Mouse (Mus musculus) neural tube, embryonic 14.5 days (tissue): ENCODE results near the gene Cacna2d1. TPM values are rescaled to one million over a fixed set of nuclear protein-coding genes. Genes with fewer than 3 reads are reported as not detected.

ENCODE experiments used
- ATAC-seq: fragments of 200-750 bp; cut with Nextera tagmentation; 2 replicates; pipeline ENCODE4 v1.8.0; 2017; ENCODE audit warnings: low read depth, mild to moderate bottlenecking, moderate TSS enrichment, moderate library complexity
- H3K27ac ChIP-seq: fragments of 300-500 bp; sonication (generic); 2 replicates; pipeline ENCODE4 v1.5.1; 2014; ENCODE audit warnings: low read depth, mild to moderate bottlenecking, control low read depth, low read length, moderate library complexity, mixed read lengths
- H3K27me3 ChIP-seq: fragments of 300-500 bp; sonication (generic); 2 replicates; pipeline ENCODE4 v1.6.1; 2014; ENCODE audit warnings: low read length; ENCODE audit not compliant: control insufficient read depth, insufficient read depth
- H3K36me3 ChIP-seq: fragments of 300-500 bp; sonication (generic); 2 replicates; pipeline ENCODE4 v1.6.1; 2014; ENCODE audit warnings: low read length, mixed read lengths; ENCODE audit not compliant: control insufficient read depth, insufficient read depth
- H3K4me1 ChIP-seq: fragments of 300-500 bp; sonication (generic); 2 replicates; pipeline ENCODE4 v1.6.1; 2014; ENCODE audit warnings: low read length; ENCODE audit not compliant: control insufficient read depth, insufficient read depth
- H3K4me2 ChIP-seq: fragments of 300-500 bp; sonication (generic); 2 replicates; pipeline ENCODE4 v1.6.1; 2014; ENCODE audit warnings: mild to moderate bottlenecking, low read depth, low read length, control low read depth
- H3K4me3 ChIP-seq: fragments of 300-500 bp; sonication (generic); 2 replicates; pipeline ENCODE4 v1.5.1; 2014; ENCODE audit warnings: low read depth, low read length, control low read depth, mixed read lengths
- H3K9ac ChIP-seq: fragments of 300-500 bp; sonication (generic); replicated peaks from 2 replicates; pipeline ENCODE4 v1.6.1; 2014; ENCODE audit warnings: low read depth, mild to moderate bottlenecking, control low read depth, low read length, mixed read lengths
- H3K9me3 ChIP-seq: fragments of 300-500 bp; sonication (generic); 2 replicates; pipeline ENCODE4 v1.6.1; 2016; ENCODE audit warnings: low read length; ENCODE audit not compliant: control insufficient read depth
- WGBS: fragments of 180-500 bp; shearing (Covaris S2); extraction: QIAGEN DNeasy Blood & Tissue Kit; methylation state at CpG from one replicate; pipeline ENCODE4 v1.1.7; 2014; 5-methylcytosine and 5-hydroxymethylcytosine counted together
- polyA plus RNA-seq: library from polyadenylated mRNA; unstranded; fragments of >200 nt; fragmentation: Nextera tagmentation; extraction: Ambion mirVana; gene quantifications from 2 replicates; pipeline ENCODE4 v1.2.1, GENCODE M21; 2014

The Cacna2d1 gene
- polyA plus RNA-seq, 1 experiment from 2014 or later: 59.1 TPM

GRCm38 (mm10) chr5:15935234-15935728 lies 790 bp downstream of the Cacna2d1 start:
- Histone ChIP-seq H3K4me2 (peak overlapping the region; percentile 59), H3K9me3 (no peaks in the 10 kb centered on the region), H3K36me3 (no peaks in the 10 kb centered on the region), H3K4me1 (no peaks in the 10 kb centered on the region), H3K27me3 (peaks cover 9% of the 10 kb centered on the region; the same call in 1 of the 2 replicates), H3K27ac (peak overlapping the region; percentile 96), H3K9ac (peak overlapping the region; percentile 90), H3K4me3 (peak overlapping the region; percentile 62)
- WGBS: 1% methylated on average over 27 of the region's 27 CpGs
- ATAC-seq: no peak

- Histone ChIP-seq H3K27ac (peak overlapping the region; percentile 96), H3K4me2 (peak overlapping the region; percentile 59), H3K4me3 (peak overlapping the region; percentile 62), H3K36me3 (no peaks in the 10 kb centered on the region), H3K9ac (peak overlapping the region; percentile 90), H3K9me3 (no peaks in the 10 kb centered on the region), H3K27me3 (peaks cover 5% of the 10 kb centered on the region; the same call in 1 of the 2 replicates), H3K4me1 (no peaks in the 10 kb centered on the region)
- no peak for ATAC-seq
- 17% methylated on average over 14 of the region's 14 CpGs for WGBS
Observed at GRCm38 (mm10) chr5:15935831-15936710, 1.6 kb downstream of the Cacna2d1 start.

- Histone ChIP-seq H3K4me2 (no peak overlapping the region), H3K4me3 (no peak overlapping the region), H3K4me1 (no peaks in the 10 kb centered on the region), H3K27me3 (no peaks in the 10 kb centered on the region), H3K36me3 (no peaks in the 10 kb centered on the region), H3K9me3 (no peaks in the 10 kb centered on the region), H3K9ac (no peak overlapping the region), H3K27ac (no peak overlapping the region)
- no peak for ATAC-seq
- 8% methylated on average over 6 of the region's 6 CpGs for WGBS
Observed at GRCm38 (mm10) chr5:15941191-15941725, 6.8 kb downstream of the Cacna2d1 start.

GRCm38 (mm10) chr5:15942051-15942450 lies 7.6 kb downstream of the Cacna2d1 start:
- no peak overlapping the region for H3K4me3 ChIP-seq
- WGBS: 82% methylated on average over 4 of the region's 4 CpGs
- no peaks in the 10 kb centered on the region for H3K27me3 ChIP-seq
- no peak overlapping the region for H3K9ac ChIP-seq
- H3K4me2 ChIP-seq: no peak overlapping the region
- H3K9me3 ChIP-seq: no peaks in the 10 kb centered on the region
- no peak overlapping the region for H3K27ac ChIP-seq
- no peaks in the 10 kb centered on the region for H3K36me3 ChIP-seq
- no peaks in the 10 kb centered on the region for H3K4me1 ChIP-seq
- ATAC-seq: no peak

- H3K36me3 ChIP-seq: no peaks in the 10 kb centered on the region
- no peaks in the 10 kb centered on the region for H3K4me1 ChIP-seq
- H3K27ac ChIP-seq: no peak overlapping the region
- H3K9ac ChIP-seq: no peak overlapping the region
- H3K27me3 ChIP-seq: no peaks in the 10 kb centered on the region
- H3K4me3 ChIP-seq: no peak overlapping the region
- WGBS: 58% methylated on average over 6 of the region's 6 CpGs
- no peaks in the 10 kb centered on the region for H3K9me3 ChIP-seq
- ATAC-seq: peak; percentile 79
- no peak overlapping the region for H3K4me2 ChIP-seq
Observed at GRCm38 (mm10) chr5:15948290-15949037, 14.0 kb downstream of the Cacna2d1 start.

GRCm38 (mm10) chr5:15959760-15960159 lies 25.3 kb downstream of the Cacna2d1 start:
- no peaks in the 10 kb centered on the region for H3K9me3 ChIP-seq
- ATAC-seq: no peak
- H3K27ac ChIP-seq: no peak overlapping the region
- no peaks in the 10 kb centered on the region for H3K36me3 ChIP-seq
- H3K27me3 ChIP-seq: no peaks in the 10 kb centered on the region; the same call in 1 of the 2 replicates
- H3K4me3 ChIP-seq: no peak overlapping the region
- H3K4me1 ChIP-seq: no peaks in the 10 kb centered on the region
- no peak overlapping the region for H3K4me2 ChIP-seq
- WGBS: 83% methylated on average over 1 of the region's 1 CpGs
- H3K9ac ChIP-seq: no peak overlapping the region

GRCm38 (mm10) chr5:15961866-15962265 lies 27.4 kb downstream of the Cacna2d1 start:
- Histone ChIP-seq H3K9ac (no peak overlapping the region), H3K4me3 (no peak overlapping the region), H3K36me3 (no peaks in the 10 kb centered on the region), H3K4me1 (no peaks in the 10 kb centered on the region), H3K27me3 (peaks cover 2% of the 10 kb centered on the region), H3K27ac (no peak overlapping the region), H3K4me2 (no peak overlapping the region), H3K9me3 (no peaks in the 10 kb centered on the region)
- no peak for ATAC-seq
- 68% methylated on average over 2 of the region's 2 CpGs for WGBS

GRCm38 (mm10) chr5:15966888-15967287 lies 32.4 kb downstream of the Cacna2d1 start:
- Histone ChIP-seq H3K36me3 (no peaks in the 10 kb centered on the region), H3K4me2 (no peak overlapping the region), H3K27ac (no peak overlapping the region), H3K9ac (no peak overlapping the region), H3K4me3 (no peak overlapping the region), H3K9me3 (no peaks in the 10 kb centered on the region), H3K4me1 (no peaks in the 10 kb centered on the region), H3K27me3 (peaks cover 2% of the 10 kb centered on the region)
- ATAC-seq: no peak
